Mouse (Mus musculus) thymus, postnatal 14 days (tissue): ENCODE measurements around the gene Gm11020.

Experiments used
- DNase-seq: peaks from one replicate; pipeline ENCODE4 v3.0.0; 2021

The Gm11020 gene

DNA sequence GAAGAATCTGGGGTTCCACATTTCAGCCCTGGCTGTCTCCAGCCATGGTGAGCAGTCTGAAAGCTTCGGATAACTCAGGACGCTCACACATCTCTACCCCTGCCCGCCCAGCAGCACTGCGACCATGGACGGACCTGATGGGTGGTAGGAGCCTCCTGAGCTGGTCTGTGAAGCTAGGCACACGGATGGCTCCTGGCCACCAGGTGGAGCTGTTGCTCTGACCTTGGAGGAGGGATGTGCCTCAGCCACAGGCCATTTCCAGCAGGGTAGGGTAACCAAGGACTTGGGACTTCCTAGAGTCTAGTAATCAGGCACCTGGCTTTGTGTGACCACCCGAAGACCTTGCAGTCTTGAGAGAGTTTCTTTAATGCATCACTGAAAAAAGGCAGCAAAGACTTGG lies 22.6 kb downstream of the Gm11020 start:
- peak; percentile 85 for DNase-seq

GRCm38 (mm10) chr8:104344622-104345021 lies 23.3 kb downstream of the Gm11020 start:
- DNase-seq = no peak

DNA sequence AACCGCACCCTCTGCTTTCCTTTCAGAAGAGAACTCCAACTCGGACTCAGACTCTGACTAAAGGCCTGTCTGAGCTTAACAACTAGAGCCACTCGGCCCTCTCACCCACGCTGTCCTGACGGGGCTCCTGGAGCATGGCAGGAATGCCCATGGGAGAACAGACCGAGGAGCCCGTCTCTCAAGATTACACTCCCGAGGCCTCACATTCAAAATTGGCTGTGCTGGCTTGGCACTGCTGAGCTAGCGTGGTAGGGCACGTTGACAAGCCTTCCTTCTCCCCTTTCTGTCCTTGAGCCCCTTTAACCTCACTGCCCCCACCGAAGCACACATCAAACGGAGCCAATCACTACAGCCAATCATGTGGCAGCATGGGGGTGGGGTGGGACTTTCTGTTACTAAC lies 25.3 kb downstream of the Gm11020 start:
- no peak for DNase-seq

GRCm38 (mm10) chr8:104348971-104349370 lies 27.6 kb downstream of the Gm11020 start:
- no peak for DNase-seq

GRCm38 (mm10) chr8:104350047-104350446 lies 28.7 kb downstream of the Gm11020 start:
- no peak for DNase-seq

DNA sequence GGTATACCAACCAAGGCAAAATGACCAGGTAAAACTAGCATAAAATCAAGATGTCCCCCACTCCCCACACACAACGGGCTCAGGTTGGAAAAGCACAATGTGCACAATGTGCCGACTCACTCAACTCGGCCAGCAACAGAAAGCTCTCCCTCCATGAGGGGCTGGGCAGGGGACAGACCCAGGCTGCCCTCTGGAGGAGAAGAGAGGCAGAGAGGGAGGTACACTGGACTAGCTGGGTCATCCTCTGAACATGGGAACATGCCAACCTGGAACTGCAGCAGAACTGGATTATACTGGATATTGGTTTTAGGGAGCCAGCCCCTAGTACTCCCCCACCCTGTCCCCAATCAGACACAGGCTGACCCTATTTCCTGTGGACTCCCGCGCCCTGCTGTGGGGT lies 31.8 kb downstream of the Gm11020 start:
- no peak for DNase-seq

GRCm38 (mm10) chr8:104354504-104354903 lies 33.1 kb downstream of the Gm11020 start:
- no peak for DNase-seq

GRCm38 (mm10) chr8:104358637-104359036 lies 37.3 kb downstream of the Gm11020 start:
- DNase-seq = no peak

DNA sequence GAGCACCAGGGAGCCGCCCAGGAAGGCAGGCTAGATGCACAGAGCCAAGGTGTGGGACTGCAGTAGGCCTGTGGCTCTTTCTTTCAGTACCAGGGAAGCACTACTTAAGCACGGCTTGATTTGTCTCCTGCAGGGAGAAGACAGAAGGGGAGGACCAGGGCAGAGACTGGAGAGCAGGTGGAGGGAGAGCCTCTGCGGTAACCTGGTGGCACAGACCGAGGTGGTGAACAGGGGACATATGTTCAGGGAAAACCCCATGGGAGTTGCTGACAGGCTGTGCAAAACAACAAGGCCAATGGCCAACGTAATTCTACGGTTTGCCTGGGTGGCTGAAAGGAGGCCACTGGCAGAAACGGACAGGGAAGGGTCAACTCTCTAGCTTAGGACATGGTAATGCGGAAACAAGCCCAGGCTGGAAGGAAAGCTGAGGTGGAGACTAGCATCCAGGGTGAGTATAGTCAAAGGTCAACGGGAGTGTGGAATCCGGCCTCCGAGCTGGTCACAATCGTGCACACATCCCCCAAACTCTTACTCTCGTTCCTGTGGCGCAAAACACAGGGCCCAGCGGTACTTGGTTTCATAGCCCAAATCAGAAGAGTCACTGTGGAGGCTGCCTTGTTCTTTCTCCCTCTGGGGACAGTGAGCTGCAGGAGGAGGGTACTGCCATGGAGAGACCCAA lies 38.5 kb downstream of the Gm11020 start:
- DNase-seq = no peak

- no peak for DNase-seq
These were observed 44.3 kb downstream of the Gm11020 start for GRCm38 (mm10) chr8:104365695-104366094.

GRCm38 (mm10) chr8:104367398-104367797 lies 46.0 kb downstream of the Gm11020 start:
- DNase-seq = no peak

- DNase-seq = no peak
These were observed 48.2 kb downstream of the Gm11020 start for GRCm38 (mm10) chr8:104369591-104369990.

- no peak for DNase-seq
These were observed 48.7 kb downstream of the Gm11020 start for GRCm38 (mm10) chr8:104370071-104370470.

DNA sequence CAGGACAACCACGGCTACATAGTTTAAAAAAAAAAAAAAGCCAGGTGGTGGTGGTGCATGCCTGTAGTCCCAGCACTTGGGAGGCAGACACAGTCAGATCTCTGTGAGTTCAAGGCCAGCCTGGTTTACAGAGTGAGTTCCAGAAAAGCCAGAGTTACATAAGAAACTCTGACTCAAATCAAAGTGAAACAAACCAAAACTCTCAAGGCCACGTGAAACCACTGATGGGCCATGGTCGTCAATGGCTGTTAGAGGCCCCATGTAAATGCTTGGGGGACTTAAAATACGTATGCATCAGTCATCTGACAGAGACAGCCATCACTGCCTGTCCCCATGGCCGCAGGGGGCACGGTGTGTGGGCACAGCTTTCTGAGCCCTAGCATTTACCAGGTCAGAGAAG lies 49.8 kb downstream of the Gm11020 start:
- no peak for DNase-seq
